Mouse (Mus musculus): ENCODE measurements at regions not wholly inside any gene's neighbourhood (a gene's known extent, or its start where the extent isn't known, plus 50 kb on each side); places are given as distances from the start of the nearest gene placed in this dataset.

GRCm38 (mm10) chr14:53806231-53806630, 447.7 kb downstream of the Dad1 start:
- TF ChIP-seq GATA1 (IDR thresholded peaks at IDR 0.05; ENCODE audit: low read length) = no peak

DNA sequence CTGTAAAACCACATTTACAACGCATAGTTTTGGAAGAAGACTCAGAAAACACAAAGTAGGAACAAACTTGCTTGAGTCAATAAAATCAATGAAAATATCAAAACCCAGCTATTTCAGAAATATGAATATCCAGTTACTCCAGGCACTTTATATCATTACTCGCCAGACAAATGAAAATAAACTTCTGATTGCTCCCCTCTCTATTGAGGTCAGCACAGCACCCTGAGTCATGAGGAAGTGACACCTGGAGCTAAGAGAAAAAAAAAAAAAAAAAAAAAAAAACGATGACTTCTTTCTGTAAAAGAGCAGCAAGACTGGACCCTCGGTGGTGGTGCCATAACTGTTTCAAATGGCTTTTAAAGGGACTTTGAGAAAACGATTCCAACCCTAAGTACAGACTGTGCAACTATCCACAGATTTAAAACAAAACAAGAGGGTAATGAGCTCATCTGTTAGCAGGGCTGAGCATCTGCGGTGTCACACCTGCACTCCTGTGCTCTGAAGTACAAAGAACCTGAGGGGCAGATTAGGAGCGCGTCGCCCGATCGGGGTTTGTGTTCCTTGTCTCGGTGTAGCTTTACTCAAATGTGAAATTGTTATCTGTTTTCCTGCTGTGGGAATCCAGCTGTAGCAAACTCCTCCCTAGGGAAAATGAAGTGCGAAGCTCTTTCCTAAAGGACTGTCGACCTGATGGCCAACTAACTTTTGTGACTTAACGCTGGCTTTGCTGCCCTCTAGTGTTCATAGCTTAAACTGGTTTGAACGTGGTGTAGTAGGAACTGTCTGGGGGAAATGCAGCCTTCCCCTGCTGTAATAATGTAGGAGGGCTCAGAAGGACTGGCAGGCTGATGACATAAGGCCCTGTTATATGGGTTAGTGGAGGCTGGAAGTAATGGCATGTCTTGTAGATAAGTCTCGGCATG, 449.9 kb downstream of the Dad1 start:
- no peak for TF ChIP-seq GATA1 (IDR thresholded peaks at IDR 0.05; ENCODE audit: low read length)

- TF ChIP-seq GATA1 (IDR thresholded peaks at IDR 0.05; ENCODE audit: low read length) = no peak
Measured at GRCm38 (mm10) chr14:53802547-53802946, 451.4 kb downstream of the Dad1 start.

GRCm38 (mm10) chr14:53800508-53801136, 453.3 kb downstream of the Dad1 start:
- no peak for TF ChIP-seq GATA1 (IDR thresholded peaks at IDR 0.05; ENCODE audit: low read length)

GRCm38 (mm10) chr14:53794527-53794926, 459.4 kb downstream of the Dad1 start:
- no peak for TF ChIP-seq GATA1 (IDR thresholded peaks at IDR 0.05; ENCODE audit: low read length)

GRCm38 (mm10) chr14:53777375-53777774, 476.5 kb downstream of the Dad1 start:
- TF ChIP-seq GATA1 (IDR thresholded peaks at IDR 0.05; ENCODE audit: low read length) = no peak

DNA sequence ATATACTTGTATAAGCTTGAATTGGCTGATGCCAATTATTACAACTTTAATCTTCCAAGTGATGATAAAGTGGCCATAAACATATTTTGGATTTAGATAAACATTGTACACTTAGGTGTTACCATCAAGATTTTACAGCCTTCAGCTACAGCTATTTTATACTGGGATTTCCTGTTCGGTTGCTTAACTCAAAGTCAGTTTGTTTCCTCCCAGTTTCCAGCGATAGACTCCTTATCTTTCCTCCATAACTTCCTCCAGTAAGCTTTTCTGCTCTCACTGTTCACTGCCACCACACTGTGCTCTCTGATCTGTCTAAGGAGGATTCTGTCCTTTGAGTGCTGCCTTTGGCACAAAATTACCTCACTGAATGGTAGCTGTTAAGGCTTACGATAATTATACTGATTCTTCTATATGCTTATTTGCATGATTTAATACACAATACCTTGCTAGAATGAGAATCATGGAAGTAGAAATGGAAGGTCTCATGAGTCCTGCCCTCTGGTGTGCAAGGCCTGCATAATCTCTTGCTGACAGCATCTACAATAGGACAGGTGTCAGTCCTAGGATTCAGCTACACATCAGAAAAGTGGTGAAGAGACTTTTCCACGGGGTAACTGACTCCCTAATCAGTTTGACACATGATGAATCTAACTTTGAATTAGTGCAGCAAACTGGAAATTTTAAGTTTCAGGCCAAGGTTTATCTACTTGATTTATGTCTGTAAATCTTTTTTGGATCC, 503.0 kb downstream of the Dad1 start:
- TF ChIP-seq GATA1 (IDR thresholded peaks at IDR 0.05; ENCODE audit: low read length) = no peak

DNA sequence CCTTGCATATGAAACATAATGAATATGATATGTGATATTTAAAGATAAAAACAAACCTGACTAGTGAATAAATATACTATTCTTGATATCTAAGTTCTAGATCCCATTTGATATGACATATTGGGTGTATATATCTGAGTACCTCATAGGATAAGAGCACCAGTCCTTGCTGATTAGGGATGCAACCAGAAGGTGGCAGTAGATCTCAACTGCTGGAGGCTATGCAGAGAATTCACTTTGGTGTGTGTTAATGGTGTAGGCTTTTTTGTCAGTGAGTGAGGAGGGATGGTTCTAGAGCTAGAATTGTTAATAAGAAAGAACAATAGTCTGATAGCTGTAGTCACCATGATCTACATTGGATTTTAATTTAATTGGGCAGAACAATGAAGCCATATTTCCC, 639.6 kb downstream of the Dad1 start:
- TF ChIP-seq GATA1 (IDR thresholded peaks at IDR 0.05; ENCODE audit: low read length) = no peak

DNA sequence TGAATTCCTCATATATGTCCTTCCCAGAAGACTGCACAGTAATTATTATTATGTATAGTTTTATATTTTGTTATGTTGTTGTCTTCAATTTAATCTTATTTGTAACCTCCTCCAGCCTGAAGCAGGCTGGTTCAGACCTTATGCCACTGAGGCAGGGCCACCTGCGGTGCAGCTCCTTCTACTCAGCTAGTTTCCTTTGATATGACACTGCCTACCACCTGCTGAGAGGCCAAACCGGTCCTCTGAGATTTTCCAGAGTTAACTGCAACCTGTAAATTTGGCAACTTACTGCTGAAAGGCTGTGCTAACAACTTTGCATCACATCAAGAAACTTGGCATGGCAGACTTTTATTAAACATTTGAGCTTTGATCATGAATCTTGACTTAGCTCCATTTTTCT, 691.3 kb downstream of the Dad1 start:
- no peak for TF ChIP-seq GATA1 (IDR thresholded peaks at IDR 0.05; ENCODE audit: low read length)

GRCm38 (mm10) chr14:53553771-53554170, 700.1 kb downstream of the Dad1 start:
- no peak for TF ChIP-seq GATA1 (IDR thresholded peaks at IDR 0.05; ENCODE audit: low read length)

- TF ChIP-seq GATA1 (IDR thresholded peaks at IDR 0.05; ENCODE audit: low read length) = no peak
Measured at GRCm38 (mm10) chr14:53545351-53545750, 708.6 kb downstream of the Dad1 start.

GRCm38 (mm10) chr14:53454001-53454400, 799.9 kb downstream of the Dad1 start:
- TF ChIP-seq GATA1 (IDR thresholded peaks at IDR 0.05; ENCODE audit: low read length) = no peak

GRCm38 (mm10) chr14:53369776-53370175, 874.2 kb upstream of the Olfr1507 start:
- no peak for TF ChIP-seq GATA1 (IDR thresholded peaks at IDR 0.05; ENCODE audit: low read length)

GRCm38 (mm10) chr14:52720640-52721039, 225.1 kb upstream of the Olfr1507 start:
- TF ChIP-seq GATA1 (IDR thresholded peaks at IDR 0.05; ENCODE audit: low read length) = no peak

DNA sequence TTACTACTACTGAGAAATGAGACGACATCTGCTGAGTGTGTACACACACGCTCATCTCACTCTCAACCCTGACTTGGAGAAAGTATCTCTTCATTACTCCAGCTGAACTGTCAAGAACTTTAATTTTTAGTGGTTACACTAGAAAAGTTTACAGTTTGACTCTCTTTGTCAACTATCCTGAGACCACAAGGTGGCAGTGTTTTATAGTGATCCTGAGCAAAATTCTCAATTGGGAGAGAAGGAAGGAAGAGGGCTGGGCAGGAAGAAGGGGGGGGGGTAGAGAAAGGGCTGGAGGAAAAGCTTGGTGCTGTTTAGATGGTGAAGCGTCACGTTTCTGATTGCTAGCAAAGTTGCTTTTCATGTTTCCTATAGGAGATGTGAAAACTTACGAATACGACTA, 158.8 kb upstream of the Olfr1507 start:
- no peak for TF ChIP-seq GATA1 (IDR thresholded peaks at IDR 0.05; ENCODE audit: low read length)

- TF ChIP-seq GATA1 (IDR thresholded peaks at IDR 0.05; ENCODE audit: low read length) = no peak
Measured at GRCm38 (mm10) chr14:52638179-52638578, 142.6 kb upstream of the Olfr1507 start.

Data from G1E-ER4 (cell line).